Mouse (Mus musculus): ENCODE results near the gene Med29. TPM values are rescaled to one million over a fixed set of nuclear protein-coding genes. Genes with fewer than 3 reads are reported as not detected.
A peak's percentile ranks its signal among the peaks of the same experiment; 100 is the strongest.

Med29 gene
- 2.2 and 2.5 TPM in 2 replicates for polyA plus RNA-seq (2012)

GRCm38 (mm10) chr7:28392429-28393271 lies at the start of gene Med29, which contains the start of gene Paf1:
Gene Med29 (minus strand): TSS chr7:28392708.
Gene Paf1 (plus strand): TSS chr7:28392951.
- Histone ChIP-seq H3K4me1 (ENCODE audit: control insufficient read depth) (peaks cover 31% of the 10 kb centered on the region), H3K36me3 (ENCODE audit: control insufficient read depth) (peaks cover 60% of the 10 kb centered on the region), H3K4me3 (replicated peaks) (peak within 1 kb of the TSS; percentile 84), H3K9me3 (ENCODE audit: control insufficient read depth, low read length) (no peaks in the 10 kb centered on the region), H3K27me3 (ENCODE audit: control insufficient read depth) (no peaks in the 10 kb centered on the region)
- TF ChIP-seq GATA1 (IDR thresholded peaks at IDR 0.05; ENCODE audit: low read length) (no peak), TAL1 (IDR thresholded peaks at IDR 0.05; ENCODE audit: low read length) (no peak)

- Histone ChIP-seq H3K4me3 (replicated peaks) (no peak overlapping the region), H3K9me3 (ENCODE audit: control insufficient read depth, low read length) (no peaks in the 10 kb centered on the region), H3K36me3 (ENCODE audit: control insufficient read depth) (no peaks in the 10 kb centered on the region), H3K4me1 (ENCODE audit: control insufficient read depth) (peaks cover 25% of the 10 kb centered on the region), H3K27me3 (ENCODE audit: control insufficient read depth) (no peaks in the 10 kb centered on the region)
- TF ChIP-seq TAL1 (IDR thresholded peaks at IDR 0.05; ENCODE audit: low read length) (no peak), GATA1 (IDR thresholded peaks at IDR 0.05; ENCODE audit: low read length) (no peak)
Measured at GRCm38 (mm10) chr7:28441776-28442485, 49.4 kb upstream of the Med29 start.

- Histone ChIP-seq H3K4me1 (ENCODE audit: control insufficient read depth) (peaks cover 29% of the 10 kb centered on the region), H3K36me3 (ENCODE audit: control insufficient read depth) (no peaks in the 10 kb centered on the region), H3K4me3 (replicated peaks) (no peak overlapping the region), H3K9me3 (ENCODE audit: control insufficient read depth, low read length) (no peaks in the 10 kb centered on the region), H3K27me3 (ENCODE audit: control insufficient read depth) (no peaks in the 10 kb centered on the region)
- TF ChIP-seq GATA1 (IDR thresholded peaks at IDR 0.05; ENCODE audit: low read length) (no peak), TAL1 (IDR thresholded peaks at IDR 0.05; ENCODE audit: low read length) (no peak)
Measured at GRCm38 (mm10) chr7:28440739-28441138, 48.2 kb upstream of the Med29 start.

GRCm38 (mm10) chr7:28438771-28439170 lies 46.3 kb upstream of the Med29 start:
- Histone ChIP-seq H3K27me3 (ENCODE audit: control insufficient read depth) (no peaks in the 10 kb centered on the region), H3K36me3 (ENCODE audit: control insufficient read depth) (peaks cover under 1% of the 10 kb centered on the region; the same call in 1 of the 2 replicates), H3K4me3 (replicated peaks) (no peak overlapping the region), H3K4me1 (ENCODE audit: control insufficient read depth) (peaks cover 48% of the 10 kb centered on the region), H3K9me3 (ENCODE audit: control insufficient read depth, low read length) (no peaks in the 10 kb centered on the region)
- no peak for TF ChIP-seq GATA1 (IDR thresholded peaks at IDR 0.05; ENCODE audit: low read length)
- no peak; the same call in 2 of the 3 replicates for TF ChIP-seq TAL1 (IDR thresholded peaks at IDR 0.05; ENCODE audit: low read length)

DNA sequence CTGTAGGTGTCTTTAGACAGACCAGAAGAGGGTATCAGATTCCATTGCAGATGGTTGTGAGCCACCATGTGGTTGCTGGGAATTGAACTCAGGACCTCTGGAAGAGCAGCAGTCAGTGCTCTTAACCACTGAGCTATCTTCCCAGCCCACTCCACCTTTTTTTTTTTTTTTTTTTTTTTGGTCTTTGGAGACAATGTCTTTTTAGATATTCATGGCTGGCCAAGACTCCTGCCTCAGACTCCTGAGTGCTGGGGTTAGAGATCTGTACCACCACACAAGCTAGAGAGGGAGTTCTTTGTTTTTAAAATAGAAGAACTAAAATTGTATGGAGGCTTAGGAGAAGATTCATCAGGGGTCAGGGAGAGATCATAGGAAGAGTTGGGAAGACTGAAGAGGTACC lies 45.5 kb upstream of the Med29 start:
- H3K9me3 ChIP-seq (ENCODE audit: control insufficient read depth, low read length), result no peaks in the 10 kb centered on the region
- peaks cover 56% of the 10 kb centered on the region for H3K4me1 ChIP-seq (ENCODE audit: control insufficient read depth)
- TF ChIP-seq GATA1 (IDR thresholded peaks at IDR 0.05; ENCODE audit: low read length) (no peak), TAL1 (IDR thresholded peaks at IDR 0.05; ENCODE audit: low read length) (no peak)

GRCm38 (mm10) chr7:28436932-28437570 lies 44.5 kb upstream of the Med29 start, which contains the start of gene Gmfg:
Gene Gmfg (plus strand): TSS chr7:28437447.
- TF ChIP-seq TAL1 (IDR thresholded peaks at IDR 0.05; ENCODE audit: low read length) (no peak), GATA1 (IDR thresholded peaks at IDR 0.05; ENCODE audit: low read length) (no peak)
- Histone ChIP-seq H3K9me3 (ENCODE audit: control insufficient read depth, low read length) (no peaks in the 10 kb centered on the region), H3K27me3 (ENCODE audit: control insufficient read depth) (no peaks in the 10 kb centered on the region), H3K4me1 (ENCODE audit: control insufficient read depth) (peaks cover 61% of the 10 kb centered on the region), H3K36me3 (ENCODE audit: control insufficient read depth) (peaks cover 18% of the 10 kb centered on the region), H3K4me3 (replicated peaks) (peak within 1 kb of the TSS; percentile 92)

More for the DNA sequence above, 45.5 kb upstream of the Med29 start:
- no peak overlapping the region for H3K4me3 ChIP-seq (replicated peaks)
- no peaks in the 10 kb centered on the region for H3K27me3 ChIP-seq (ENCODE audit: control insufficient read depth)
- peaks cover 8% of the 10 kb centered on the region for H3K36me3 ChIP-seq (ENCODE audit: control insufficient read depth)

GRCm38 (mm10) chr7:28436271-28436904 lies 43.9 kb upstream of the Med29 start:
- TF ChIP-seq GATA1 (IDR thresholded peaks at IDR 0.05; ENCODE audit: low read length) (no peak), TAL1 (IDR thresholded peaks at IDR 0.05; ENCODE audit: low read length) (no peak)
- H3K4me3 ChIP-seq (replicated peaks), result peak overlapping the region; percentile 92
- H3K27me3 ChIP-seq (ENCODE audit: control insufficient read depth), result no peaks in the 10 kb centered on the region
- H3K36me3 ChIP-seq (ENCODE audit: control insufficient read depth), result peaks cover 24% of the 10 kb centered on the region
- peaks cover 65% of the 10 kb centered on the region for H3K4me1 ChIP-seq (ENCODE audit: control insufficient read depth)
- H3K9me3 ChIP-seq (ENCODE audit: control insufficient read depth, low read length), result no peaks in the 10 kb centered on the region

DNA sequence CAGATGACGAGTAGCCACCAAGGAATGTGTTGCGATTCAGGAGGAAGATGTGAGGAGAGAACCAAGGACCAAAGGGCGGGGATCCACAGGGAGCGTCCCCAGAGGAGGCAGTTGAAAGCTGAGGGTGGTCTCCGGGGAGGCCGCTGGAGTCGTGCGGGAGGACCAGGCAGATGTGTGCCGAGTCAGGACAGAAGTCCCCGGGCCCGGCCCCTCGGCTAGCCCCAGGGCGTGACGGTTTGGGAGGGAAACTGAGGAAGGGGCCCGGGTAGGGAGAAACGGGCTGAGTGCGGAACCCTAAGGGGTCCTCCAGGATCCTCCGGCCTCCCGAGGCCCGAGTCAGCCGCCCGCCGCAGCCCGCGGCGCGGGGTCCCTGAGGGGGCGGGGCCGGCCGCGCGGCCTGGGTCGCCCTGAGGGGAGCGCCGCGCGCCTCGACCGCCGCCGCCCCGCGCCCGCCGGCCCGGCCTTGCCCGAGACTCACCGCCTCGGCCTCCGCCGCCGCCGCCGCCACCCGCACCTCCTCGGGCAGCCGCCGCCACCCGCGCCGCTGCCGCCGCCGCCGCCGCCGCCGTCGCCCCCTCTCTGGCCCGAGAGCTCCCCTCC lies 43.3 kb upstream of the Med29 start:
- no peak for TF ChIP-seq TAL1 (IDR thresholded peaks at IDR 0.05; ENCODE audit: low read length)
- Histone ChIP-seq H3K4me1 (ENCODE audit: control insufficient read depth) (peaks cover 70% of the 10 kb centered on the region), H3K36me3 (ENCODE audit: control insufficient read depth) (peaks cover 30% of the 10 kb centered on the region), H3K9me3 (ENCODE audit: control insufficient read depth, low read length) (no peaks in the 10 kb centered on the region), H3K27me3 (ENCODE audit: control insufficient read depth) (no peaks in the 10 kb centered on the region), H3K4me3 (replicated peaks) (peak overlapping the region; percentile 92)

All from erythroblast, embryonic 14.5 days (primary cell).